Mouse (Mus musculus): ENCODE results near the gene Ogg1.

GRCm38 (mm10) chr6:113308141-113308540 lies 18.6 kb upstream of the Ogg1 start:
- TF ChIP-seq GATA1 (IDR thresholded peaks at IDR 0.05; ENCODE audit: borderline replicate concordance, low read length): no peak
- TF ChIP-seq CTCF (IDR thresholded peaks at IDR 0.05; ENCODE audit: low read depth, low read length): no peak
- no peak for TF ChIP-seq TAL1 (conservative IDR thresholded peaks at IDR 0.05; ENCODE audit: low read depth, low read length)
